Mouse (Mus musculus): Measurements from ENCODE around the gene Napsa.

The Napsa gene

DNA sequence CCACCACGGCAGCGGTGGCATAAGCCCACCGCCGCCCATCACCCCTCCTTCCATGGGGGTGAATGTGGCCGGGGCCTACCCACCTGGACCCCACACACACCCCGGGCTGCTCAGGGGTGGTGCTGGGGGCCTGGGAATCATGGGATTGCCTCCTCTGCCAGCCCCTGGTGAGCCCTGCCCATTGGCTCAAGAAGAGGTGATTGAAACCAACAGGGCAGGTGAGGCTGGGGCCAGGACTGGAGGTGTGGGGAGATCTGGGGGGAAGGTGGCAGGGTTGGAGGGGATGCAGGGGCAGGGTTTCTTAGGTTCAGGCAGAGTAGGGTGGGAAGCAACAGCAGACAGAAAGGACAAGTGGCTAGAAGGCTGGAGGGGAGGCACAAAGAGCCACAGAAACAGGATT lies 23.9 kb downstream of the Napsa start:
- DNase-seq (ENCODE audit: low read depth, low spot score): no peak

DNA sequence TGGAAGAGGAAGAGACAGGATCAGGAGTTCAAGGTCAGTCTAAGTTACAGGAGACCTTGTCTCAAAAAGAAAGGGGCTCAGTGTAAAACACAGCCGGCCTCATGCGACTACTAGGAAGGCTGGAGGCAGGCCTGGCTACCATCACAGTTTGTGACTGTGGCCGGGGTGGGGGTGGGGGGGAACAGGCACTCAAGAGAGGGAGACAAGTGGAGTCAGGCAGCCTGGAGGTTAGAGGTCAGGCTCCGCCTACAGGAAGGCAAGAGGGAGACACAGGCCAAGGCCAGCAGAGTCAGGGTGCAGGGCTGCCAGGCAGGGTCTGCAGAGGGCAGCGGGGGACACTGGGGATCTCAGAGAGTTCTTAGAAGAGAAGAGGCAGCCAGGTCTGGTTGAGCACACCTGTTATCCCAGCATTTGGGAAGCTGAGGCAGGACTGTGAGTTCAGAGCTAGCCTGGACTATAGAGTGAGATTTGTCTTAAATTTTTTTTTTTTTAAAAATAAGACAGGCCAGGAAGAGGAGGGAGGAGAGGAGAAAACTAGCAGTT lies 24.9 kb downstream of the Napsa start:
- DNase-seq (ENCODE audit: low read depth, low spot score): no peak

DNA sequence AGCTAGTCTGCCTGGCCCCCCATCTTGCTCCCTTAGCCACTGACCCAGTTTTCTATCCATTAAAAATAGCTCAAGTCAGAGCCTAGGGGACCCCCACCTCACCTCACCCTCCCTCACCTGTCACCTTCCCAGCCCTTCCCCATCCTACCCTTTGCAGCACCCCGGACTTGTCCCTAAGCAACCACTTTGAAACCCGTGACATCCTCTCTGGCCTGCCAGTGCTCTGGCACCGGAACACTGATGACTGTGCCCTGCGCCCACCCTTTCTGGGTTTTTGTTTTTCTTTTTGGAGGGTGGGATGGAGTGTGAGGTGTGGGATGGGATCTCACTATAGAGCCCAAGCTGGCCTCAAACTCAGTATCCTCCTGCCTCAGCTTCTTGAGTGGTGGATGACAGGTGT lies 25.5 kb downstream of the Napsa start:
- DNase-seq (ENCODE audit: low read depth, low spot score): no peak

DNA sequence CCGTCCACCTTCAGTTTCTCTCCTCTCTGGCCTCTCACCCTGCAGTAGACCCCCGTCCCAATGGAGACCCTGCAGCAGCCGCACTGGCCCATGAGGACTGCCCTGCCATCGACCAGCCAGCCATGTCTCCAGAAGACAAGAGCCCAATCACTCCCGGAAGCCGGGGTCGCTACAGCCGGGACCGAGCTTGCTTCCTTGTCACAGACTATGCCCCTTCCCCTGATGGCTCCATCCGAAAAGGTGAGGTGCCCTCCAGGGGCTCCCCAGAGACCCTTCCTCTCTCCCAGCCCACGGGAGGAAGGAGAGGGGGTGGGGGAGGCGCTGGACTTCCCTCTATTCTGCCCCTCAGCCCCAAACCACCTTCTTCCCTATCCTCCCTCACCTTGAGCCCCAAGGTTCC lies 26.2 kb downstream of the Napsa start:
- no peak for DNase-seq (ENCODE audit: low read depth, low spot score)

DNA sequence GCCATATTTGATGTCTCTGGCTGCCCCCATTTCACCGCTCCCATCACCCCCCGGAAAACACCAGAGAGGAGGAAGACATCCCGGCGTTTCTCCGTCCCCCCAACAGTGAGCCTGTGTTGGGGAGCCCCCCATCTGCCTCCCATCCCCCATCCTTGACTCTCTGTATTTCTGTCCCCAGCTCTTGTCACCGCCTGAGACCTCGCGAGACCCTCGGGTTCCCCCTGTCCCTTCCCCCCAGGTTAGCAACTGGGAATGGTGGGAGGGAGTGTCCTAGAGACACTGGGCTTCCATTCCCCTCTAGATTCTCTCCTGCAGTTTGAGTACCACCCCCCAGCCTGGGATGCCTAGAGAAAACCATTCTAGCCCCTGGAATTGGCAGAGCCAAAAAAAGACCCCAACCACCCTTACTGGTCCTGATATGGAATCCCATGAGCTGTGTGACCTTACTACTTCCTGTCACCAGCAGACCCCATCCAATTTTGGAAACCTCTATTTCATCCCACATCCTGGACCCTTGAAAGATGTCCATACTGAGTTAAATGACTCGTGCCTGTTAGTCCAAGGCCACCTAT lies 28.6 kb downstream of the Napsa start:
- no peak for DNase-seq (ENCODE audit: low read depth, low spot score)

DNA sequence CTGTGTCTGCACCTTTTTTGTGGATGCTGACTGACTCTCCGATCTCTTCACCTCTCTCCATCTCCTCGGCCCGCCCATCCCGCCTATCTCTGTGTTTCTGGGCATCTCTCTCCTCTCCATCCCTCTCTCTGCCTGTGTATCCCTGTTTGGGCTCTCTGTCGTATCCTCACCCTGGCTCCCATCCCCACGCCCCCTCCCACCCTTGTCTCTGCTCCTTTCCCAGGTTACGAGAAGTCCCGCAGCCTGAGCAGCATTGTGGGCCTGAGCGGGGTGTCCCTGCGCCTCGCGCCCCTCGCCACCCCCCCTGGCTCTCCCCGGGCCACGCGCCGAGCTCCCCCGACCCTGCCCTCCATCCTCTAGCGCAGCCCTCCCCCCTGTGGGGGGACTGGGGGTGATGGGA lies 29.5 kb downstream of the Napsa start:
- DNase-seq (ENCODE audit: low read depth, low spot score): no peak

DNA sequence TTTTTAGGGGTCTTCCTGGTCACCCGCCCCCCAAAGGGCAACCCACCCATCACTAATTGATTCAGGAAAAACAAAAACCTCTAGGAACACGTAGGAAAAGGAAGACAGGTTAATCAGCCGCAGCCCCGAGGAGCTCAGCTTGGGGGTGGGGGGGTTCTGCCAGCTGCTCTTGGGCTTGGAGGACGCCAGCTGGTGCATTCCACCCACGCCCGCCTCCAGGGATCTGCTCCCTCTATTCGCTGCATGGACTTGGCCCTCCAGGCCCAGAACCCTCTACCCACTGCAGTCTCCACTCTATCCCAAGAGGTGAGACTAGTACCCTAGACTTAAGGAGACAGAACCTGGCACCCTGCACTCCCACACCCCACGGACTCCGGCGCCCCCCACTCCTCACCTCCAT lies 30.3 kb downstream of the Napsa start:
- no peak for DNase-seq (ENCODE audit: low read depth, low spot score)

DNA sequence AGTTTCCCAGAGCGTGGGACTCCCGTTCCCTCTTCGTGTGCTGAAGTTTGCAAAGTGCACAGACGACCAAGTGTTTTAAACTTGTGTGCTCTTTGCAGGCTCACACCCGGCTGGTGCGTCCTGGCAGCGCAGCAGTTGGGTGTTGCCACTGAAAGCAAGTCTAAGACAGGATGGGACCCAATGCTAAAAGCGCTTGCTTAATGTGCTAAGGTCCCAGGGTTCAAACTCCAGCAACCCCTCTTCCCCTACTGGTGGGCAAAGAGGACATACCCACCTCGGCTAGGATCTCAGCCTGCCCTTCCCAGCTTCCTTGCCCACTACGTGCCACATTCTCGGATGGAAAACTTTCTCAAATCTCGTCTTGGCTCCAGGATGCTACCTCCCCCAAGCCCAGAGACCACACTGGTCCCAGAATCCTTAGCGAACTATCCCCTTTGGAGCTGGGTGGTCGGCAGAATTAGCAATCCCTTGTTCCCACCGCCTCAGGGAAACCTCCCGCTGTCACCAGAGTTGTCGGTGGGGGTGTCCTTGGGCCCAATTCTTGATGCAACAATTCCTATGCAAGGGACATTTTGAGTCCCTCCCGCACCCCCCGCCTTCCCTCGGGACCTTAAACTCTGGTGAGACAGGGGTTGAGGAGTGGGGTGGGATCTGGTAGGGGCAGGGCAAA lies 31.1 kb downstream of the Napsa start:
- DNase-seq (ENCODE audit: low read depth, low spot score): no peak

DNA sequence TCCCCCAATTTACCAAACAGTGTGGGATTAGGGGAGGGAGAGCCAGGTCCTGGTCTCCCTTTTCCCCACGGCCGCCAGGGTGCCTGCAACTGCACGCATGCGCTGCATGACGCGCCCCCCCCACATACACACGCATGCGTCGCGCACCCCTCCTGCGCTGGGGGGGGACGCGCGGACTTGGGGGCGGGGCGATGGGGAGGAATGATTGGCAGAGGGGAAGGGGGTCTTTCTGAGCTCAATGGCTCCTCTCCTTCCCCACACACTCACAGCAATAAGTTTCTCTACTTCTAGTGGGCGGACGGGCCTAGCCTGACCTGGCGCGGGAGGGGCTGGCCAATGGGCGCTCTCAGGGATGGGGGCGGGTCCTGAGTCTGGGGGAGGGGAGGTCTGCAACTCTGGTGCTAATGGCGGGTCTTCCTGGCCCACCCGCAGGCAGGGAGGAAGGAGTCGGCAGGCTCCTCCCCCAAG lies 32.0 kb downstream of the Napsa start:
- no peak for DNase-seq (ENCODE audit: low read depth, low spot score)

DNA sequence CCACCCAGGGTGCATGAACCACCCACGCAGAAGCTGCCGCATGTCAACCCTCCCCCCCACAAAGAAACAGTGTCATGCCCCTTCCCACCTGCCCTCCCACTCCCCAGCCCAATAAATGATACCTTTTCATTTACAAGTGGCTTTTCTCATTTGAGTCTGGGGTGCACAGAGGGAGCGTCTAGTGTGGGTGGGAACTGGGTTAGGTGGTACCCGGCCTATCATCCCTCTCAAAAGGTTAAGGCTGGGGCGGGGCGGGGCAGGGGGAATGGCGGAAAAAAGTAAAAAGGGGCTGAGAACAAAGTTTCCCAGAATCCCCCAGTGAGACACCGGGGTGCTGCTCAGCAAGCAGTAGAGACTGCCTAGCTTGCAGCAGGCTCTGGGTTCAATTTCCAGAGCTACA lies 32.4 kb downstream of the Napsa start:
- no peak for DNase-seq (ENCODE audit: low read depth, low spot score)

DNA sequence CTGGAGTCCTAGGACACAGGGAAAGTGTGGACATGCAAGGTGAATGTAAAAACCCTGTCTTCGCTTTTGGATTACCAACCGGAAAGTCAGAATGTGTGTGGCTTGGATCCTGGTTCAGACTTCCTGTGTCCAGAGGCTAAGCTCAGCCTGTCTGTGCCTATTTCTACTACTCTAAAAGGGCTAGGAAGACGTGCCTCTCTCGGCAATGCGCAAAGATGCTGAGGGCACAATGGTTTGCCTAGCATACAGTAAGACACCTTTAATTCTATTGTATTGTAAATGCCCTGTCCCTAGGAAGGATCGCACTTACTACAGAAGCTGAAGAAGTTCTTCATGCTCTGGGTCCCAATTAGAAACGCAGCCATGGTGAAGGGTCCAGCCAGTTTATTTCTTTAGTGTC lies 33.3 kb downstream of the Napsa start:
- DNase-seq (ENCODE audit: low read depth, low spot score): no peak

DNA sequence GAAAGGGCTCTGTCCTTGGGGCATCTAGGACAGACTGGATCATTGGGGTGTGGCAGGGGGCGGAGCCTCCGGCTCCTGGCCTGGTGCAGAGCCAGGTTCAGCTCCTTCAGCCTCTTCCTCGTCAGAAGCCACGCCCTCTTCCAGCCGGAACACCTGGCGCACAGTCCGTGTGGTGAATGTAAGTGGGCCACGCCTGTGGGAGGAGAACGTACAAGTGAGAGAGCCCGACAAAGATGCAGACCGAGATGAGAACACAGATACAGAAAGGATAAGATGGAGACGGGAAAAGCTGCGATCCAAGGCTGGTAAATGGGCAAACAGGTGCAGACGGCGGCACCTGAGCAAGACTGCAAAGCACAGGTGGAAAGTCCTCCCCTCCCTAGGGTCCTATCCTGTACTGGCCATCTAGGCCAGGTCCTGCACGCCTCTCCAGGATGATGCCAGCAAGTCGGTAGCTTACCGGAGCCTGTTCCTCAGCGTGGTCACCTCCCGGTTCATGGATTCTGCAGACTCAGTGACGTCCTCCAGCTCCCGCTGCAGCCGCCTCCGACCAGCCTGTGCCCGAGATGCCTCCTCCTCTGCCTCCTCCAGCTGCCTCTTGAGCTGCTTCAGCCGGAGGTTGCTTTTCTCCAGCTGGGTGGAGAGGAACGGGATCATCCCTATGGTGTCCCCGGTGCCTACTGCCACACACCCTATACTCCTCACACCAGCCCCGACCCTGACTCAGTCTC lies 34.2 kb downstream of the Napsa start:
- no peak for DNase-seq (ENCODE audit: low read depth, low spot score)

DNA sequence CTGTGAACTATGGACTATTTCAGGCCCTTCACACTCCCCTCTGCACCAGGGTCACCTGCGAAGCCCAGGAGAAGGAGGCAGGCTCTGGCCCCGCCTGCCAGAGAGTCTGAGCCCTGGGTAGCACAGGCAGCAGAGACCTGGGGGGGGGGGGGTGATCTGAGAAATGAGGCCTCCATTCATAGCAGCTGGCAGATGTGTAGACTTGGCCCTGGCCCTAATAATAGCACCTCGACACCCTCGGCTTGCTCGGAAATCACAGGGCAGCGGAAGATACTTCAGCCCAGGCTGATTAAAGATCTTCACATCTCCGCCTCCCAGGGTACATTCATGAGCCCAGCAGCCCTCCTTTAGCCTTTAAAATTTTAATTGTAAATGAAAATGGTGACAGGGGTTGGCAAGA lies 40.0 kb downstream of the Napsa start:
- no peak for DNase-seq (ENCODE audit: low read depth, low spot score)

DNA sequence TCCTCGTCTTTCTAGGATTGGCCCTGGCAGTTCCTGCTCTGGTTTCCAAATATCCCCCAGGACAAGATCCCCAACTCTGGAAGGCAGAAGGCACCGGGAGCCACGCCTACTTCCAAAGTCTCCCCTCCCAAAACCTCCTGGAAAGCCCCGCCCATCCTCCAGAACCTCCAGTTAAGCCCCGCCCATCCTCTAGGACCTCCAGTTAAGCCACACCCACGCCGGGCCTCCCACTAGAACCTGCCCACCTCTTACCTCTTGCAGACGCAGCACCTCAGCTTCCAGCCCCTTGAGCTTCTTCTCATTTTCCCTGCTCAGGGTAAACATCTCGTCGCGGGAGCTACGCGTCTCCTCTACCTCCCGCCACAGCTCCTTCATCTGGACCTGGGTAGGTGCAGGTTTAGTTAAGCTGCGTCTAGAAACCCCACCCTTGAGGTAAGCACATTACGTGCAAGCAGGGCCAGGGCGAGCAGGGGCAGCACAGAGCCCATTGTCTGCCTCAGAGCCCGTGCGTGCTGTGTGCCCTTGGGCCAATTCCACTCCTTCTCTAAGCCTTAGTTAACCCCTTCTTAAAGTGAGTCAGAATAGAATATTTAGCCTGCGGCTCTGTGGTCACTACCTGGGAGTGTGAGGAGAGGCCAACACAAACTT lies 42.0 kb downstream of the Napsa start:
- no peak for DNase-seq (ENCODE audit: low read depth, low spot score)

DNA sequence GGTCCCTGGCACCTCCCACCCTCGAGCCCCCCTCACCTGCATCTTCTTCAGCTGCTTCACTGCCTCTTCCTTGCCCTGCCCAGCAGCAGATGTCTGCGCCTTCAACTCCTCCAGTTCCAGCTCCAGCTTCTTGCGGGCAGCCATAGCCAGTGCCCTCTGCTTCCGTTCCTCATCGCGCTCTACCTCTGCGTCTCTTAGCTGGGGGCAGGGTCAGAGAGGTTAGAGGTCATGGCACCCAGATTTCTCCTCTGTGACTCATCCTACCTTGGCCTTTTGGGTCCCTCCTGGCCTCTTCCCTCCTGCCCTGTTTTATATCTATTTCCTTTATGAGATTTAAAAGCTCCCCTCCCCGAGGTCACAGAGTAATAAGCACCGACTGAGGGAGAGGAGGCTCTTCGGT lies 43.1 kb downstream of the Napsa start:
- no peak for DNase-seq (ENCODE audit: low read depth, low spot score)

DNA sequence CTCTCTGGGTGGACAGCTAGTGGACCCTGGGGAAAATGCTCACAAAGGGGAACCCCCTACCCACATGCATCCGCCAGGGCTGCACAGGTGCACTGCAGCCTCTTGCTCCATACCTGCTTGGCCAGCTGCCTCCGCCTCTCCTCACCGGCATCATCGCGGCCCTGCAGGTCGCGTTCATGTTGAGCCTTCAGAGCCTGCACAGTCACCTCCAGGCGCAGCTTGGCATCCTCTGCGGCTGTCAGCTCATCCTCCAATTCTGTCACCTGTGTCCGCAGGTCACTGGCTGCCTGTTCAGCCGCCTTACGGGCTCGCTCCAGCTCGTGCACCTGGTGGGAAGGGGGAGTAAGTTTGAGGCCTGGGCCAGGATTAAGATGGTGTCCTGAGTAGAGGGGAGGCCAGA lies 43.8 kb downstream of the Napsa start:
- no peak for DNase-seq (ENCODE audit: low read depth, low spot score)

DNA sequence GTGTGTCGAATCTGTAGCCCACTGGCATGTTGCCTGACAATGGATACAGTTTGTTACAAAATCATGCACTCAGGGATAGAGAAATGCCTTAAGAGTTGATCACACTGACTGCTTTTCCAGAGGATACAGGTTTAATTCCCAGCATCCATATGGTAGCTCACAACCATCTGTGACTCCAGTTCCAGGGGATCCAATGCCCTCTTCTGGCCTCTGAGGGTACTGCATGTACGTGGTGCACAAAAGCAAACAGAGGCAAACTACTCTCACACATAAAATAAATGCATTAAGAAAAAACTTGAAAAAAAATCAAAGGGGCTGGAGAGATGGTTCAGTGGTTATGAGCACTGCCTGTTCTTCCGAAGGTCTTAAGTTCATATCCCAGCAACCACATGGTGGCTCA lies 44.9 kb downstream of the Napsa start:
- no peak for DNase-seq (ENCODE audit: low read depth, low spot score)

DNA sequence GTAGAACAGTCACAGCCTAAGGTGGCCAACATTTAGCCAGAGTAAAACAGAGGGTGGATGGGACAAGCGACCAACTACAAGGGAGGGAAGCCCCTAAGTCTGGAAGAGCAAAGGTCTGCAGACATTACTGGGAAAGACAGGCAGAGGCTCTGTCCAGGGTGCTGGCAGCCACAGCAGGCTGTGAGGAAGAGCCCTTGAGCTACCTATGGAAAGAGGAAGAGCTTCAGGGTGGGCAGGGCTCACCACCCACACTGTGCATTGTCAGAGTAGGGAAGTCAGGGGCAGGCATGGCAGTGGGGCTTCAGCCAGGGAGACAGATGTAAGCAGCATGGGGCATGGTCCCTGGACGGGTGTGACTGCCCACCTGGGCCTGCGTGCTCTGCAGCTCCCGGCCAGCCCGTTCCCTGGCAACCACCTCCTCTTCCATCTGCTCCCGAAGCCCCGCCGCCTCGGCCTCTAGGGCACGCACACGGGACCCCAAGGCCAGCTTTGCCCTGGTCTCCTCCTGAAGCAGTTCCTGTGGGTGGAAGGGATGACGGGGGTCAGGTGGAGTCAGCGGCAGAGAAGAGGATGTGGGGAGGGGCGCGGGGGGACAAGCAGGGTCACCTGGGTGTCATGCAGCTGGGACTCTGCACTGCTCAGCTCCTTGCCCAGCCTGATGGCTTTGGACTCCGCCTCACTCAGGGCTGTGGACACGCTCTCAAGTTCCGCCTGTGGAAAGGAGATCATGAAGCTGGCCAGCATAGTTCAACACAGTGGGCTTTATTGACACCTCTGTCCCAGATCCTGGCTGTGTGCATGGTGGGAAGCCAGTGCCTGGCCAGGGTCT lies 51.7 kb downstream of the Napsa start:
- no peak for DNase-seq (ENCODE audit: low read depth, low spot score)

DNA sequence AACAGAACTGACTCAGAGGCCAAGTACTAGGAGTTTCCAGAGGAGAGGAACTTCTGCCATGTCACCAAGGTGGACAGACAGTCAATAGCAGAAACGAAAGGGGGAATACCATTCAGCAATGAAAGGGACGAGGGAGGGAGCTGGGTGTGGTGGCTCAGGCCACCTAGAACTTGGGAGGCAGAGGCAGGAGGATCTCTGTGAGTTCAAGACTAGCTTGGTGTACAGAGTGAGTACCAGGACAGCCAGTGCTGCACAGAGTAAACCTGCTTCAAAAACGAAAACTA lies 52.3 kb downstream of the Napsa start:
- DNase-seq (ENCODE audit: low read depth, low spot score): no peak

DNA sequence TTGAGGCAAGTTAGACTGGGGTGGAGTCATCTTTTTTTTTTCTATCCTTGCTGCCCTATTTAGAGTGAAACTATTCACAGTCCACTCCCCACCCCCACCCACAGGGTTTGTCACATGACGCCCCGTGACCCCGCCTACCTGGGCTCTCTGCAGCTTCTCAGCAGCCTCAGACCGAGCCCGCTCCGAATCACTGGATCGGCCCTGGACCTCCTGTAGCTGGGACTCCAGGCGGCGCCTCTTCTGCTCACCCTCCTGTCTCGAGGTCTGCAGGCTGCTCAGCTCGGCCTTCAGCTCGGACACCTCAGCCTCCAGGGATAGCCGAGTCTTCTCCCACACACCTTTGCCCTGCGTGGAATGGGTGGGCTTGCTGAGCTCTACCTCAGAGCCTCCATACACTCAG lies 52.6 kb downstream of the Napsa start:
- no peak for DNase-seq (ENCODE audit: low read depth, low spot score)

DNA sequence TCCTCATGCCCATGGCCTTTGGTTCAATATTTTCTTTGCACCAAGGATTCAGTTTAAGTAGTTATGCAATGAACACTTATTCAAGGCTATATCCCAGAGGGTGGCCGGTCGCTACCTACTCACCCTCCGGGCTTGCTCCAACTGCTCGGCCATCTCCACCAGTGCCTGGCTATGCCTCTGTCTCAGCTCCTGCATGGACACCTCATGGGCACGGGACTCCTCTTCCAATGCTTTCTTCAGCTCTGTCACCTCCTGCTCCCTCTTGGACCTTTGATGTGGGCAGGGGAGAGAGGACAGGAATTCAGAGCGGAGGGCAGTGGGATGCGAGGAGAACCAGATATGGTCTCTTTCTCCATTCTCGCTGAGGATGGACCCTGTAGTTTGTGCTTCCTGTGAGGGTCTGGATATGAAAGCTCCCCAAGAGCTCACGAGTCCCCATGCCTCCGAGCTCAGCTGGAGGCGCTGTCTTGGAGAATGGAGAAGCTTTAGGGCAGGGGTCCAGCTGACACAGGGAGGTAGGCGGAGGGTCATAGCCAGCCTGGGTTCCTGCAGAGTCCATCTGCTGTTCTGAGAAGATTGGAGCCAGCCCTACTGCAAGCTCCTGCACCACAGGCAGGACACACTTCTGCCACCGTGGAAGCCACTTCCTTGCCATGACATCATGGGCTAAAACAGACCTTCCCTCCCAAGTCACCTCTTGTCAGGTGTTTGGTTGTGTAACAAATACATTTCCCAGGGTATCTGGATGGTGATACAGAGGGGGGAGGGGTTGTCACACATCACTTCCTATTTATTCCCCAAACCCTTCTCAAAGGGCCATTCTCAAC lies 53.3 kb downstream of the Napsa start:
- no peak for DNase-seq (ENCODE audit: low read depth, low spot score)
